Mouse (Mus musculus) layer of hippocampus, postnatal 14 days (tissue): ENCODE measurements at regions not wholly inside any gene's neighbourhood (a gene's known extent, or its start where the extent isn't known, plus 50 kb on each side); places are given as distances from the start of the nearest gene placed in this dataset.

Experiments
- DNase-seq, 2 experiments: peaks; one replicate each; pipeline ENCODE4 v3.0.0; 2021 to 2022; ENCODE audit warnings: low spot score in 2 of 2, mixed read lengths in 1 of 2

GRCm38 (mm10) chr15:6145071-6145470 is 154.5 kb upstream of the Dab2 start:
- no peak for DNase-seq

- DNase-seq: no peak
These were observed 144.9 kb upstream of the Dab2 start for GRCm38 (mm10) chr15:6154706-6155105.

GRCm38 (mm10) chr15:6180261-6180660 is 119.3 kb upstream of the Dab2 start:
- no peak for DNase-seq

- DNase-seq: no peak
These were observed 116.0 kb upstream of the Dab2 start for GRCm38 (mm10) chr15:6183627-6184026.

GRCm38 (mm10) chr15:6191845-6192244 is 107.7 kb upstream of the Dab2 start:
- DNase-seq: no peak

- DNase-seq: no peak
These were observed 92.3 kb upstream of the Dab2 start for GRCm38 (mm10) chr15:6207239-6207638.

GRCm38 (mm10) chr15:6209301-6209700 is 90.3 kb upstream of the Dab2 start:
- DNase-seq: peak; percentile 11 to 51

GRCm38 (mm10) chr15:6218087-6218486 is 81.5 kb upstream of the Dab2 start:
- no peak for DNase-seq

- DNase-seq: no peak
These were observed 74.4 kb upstream of the Dab2 start for GRCm38 (mm10) chr15:6225227-6225626.

- DNase-seq: no peak
These were observed 69.0 kb upstream of the Dab2 start for GRCm38 (mm10) chr15:6230618-6231017.

GRCm38 (mm10) chr15:6231308-6232103 is 68.1 kb upstream of the Dab2 start:
- no peak for DNase-seq

GRCm38 (mm10) chr15:6233621-6234020 is 66.0 kb upstream of the Dab2 start:
- no peak for DNase-seq

GRCm38 (mm10) chr15:6236583-6236982 is 63.0 kb upstream of the Dab2 start:
- DNase-seq: no peak

GRCm38 (mm10) chr15:6237726-6238125 is 61.9 kb upstream of the Dab2 start:
- DNase-seq: no peak

GRCm38 (mm10) chr15:6238133-6238532 is 61.5 kb upstream of the Dab2 start:
- peak; percentile 77 to 85 for DNase-seq

- no peak for DNase-seq
These were observed 60.8 kb upstream of the Dab2 start for GRCm38 (mm10) chr15:6238755-6239154.

- no peak for DNase-seq
These were observed 57.5 kb upstream of the Dab2 start for GRCm38 (mm10) chr15:6242132-6242531.

- DNase-seq: no peak
These were observed 55.2 kb upstream of the Dab2 start for GRCm38 (mm10) chr15:6244401-6244800.

- DNase-seq: no peak
These were observed 53.4 kb upstream of the Dab2 start for GRCm38 (mm10) chr15:6245950-6246894.

- DNase-seq: no peak
These were observed 51.1 kb upstream of the Dab2 start for GRCm38 (mm10) chr15:6248470-6248869.
